In the genomic region with DNA sequence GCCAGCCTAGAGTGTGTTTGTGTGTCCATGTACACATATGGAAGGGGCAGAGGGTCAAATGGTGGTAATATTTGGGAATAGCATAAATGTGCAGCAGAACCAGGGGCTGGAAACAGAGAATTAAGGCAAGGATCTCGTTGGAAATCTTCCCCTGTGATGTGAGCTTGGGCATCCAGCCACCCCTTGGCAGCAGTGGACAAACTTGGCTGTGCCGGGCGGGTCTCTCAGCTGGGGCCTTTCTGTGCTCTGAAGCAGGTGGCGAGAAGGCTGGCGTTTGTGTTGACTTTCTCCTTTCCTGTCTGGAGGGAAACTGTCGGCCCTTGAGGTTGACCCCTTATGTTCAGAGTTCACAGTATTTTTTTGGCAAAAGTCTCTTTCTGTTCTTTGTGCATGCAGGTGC, we compare ENCODE assay signal across 19 mouse cellular contexts.
DNase-seq lines count a peak whose midpoint lies in the region; ATAC-seq and TF ChIP-seq lines count a peak whose summit lies in the region.
"Had no signal": no experiment of that assay in that cellular context is flagged by ENCODE, and none has a peak within 500 bp of the region (broad histone marks: within the 10 kb centered on the region; RNA-seq: fewer than 3 reads in every experiment).

No protein-coding gene starts in this region.

- H3K9ac ChIP-seq in forebrain, embryonic 16.5 days (replicated peaks; ENCODE audit: low read depth, low read length): no peak overlapping the region
- no peak overlapping the region for H3K9ac ChIP-seq in heart, embryonic 11.5 days (ENCODE audit: low read depth, low read length)
- H3K9ac ChIP-seq: hindbrain, embryonic 15.5 days; liver, embryonic 12.5 days; lung, embryonic 15.5 days; neural tube, embryonic 12.5 days; stomach, embryonic 15.5 days had no signal

- H3K4me1 ChIP-seq in forebrain, embryonic 16.5 days (replicated peaks; ENCODE audit: control insufficient read depth, insufficient read depth, low read length): peaks cover 12% of the 10 kb centered on the region
- no peaks in the 10 kb centered on the region for H3K4me1 ChIP-seq in forebrain, embryonic 10.5 days
- H3K4me1 ChIP-seq in heart, embryonic 11.5 days (ENCODE audit: control insufficient read depth, insufficient read depth, low read length): no peaks in the 10 kb centered on the region
- H3K4me1 ChIP-seq: hindbrain, embryonic 15.5 days; limb, embryonic 10.5 days; liver, embryonic 12.5 days; lung, embryonic 15.5 days; neural tube, embryonic 12.5 days; stomach, embryonic 15.5 days had no signal

- H3K27ac ChIP-seq in forebrain, embryonic 16.5 days (ENCODE audit: low read length): peak overlapping the region; percentile 13
- no peak overlapping the region for H3K27ac ChIP-seq in forebrain, embryonic 10.5 days
- peak overlapping the region; percentile 64 for H3K27ac ChIP-seq in left cerebral cortex, adult 2 months
- H3K27ac ChIP-seq in heart, embryonic 11.5 days (ENCODE audit: low read depth, low read length): no peak overlapping the region
- H3K27ac ChIP-seq: hindbrain, embryonic 15.5 days; limb, embryonic 10.5 days; liver, embryonic 12.5 days; lung, embryonic 15.5 days; neural tube, embryonic 12.5 days; stomach, embryonic 15.5 days had no signal

- no peak overlapping the region for H3K4me3 ChIP-seq in forebrain, embryonic 16.5 days (replicated peaks; ENCODE audit: low read length)
- no peak overlapping the region for H3K4me3 ChIP-seq in forebrain, embryonic 10.5 days
- no peak overlapping the region for H3K4me3 ChIP-seq in left cerebral cortex, adult 2 months
- no peak overlapping the region for H3K4me3 ChIP-seq in heart, embryonic 11.5 days (ENCODE audit: low read depth, low read length)
- H3K4me3 ChIP-seq: hindbrain, embryonic 15.5 days; limb, embryonic 10.5 days; liver, embryonic 12.5 days; lung, embryonic 15.5 days; neural tube, embryonic 12.5 days; stomach, embryonic 15.5 days had no signal

- intact Hi-C loops in left cerebral cortex, adult 2 months (cut with DNase I): loop anchor here (5.0 kb wide), 1 partner anchor 235 kb away; the partner anchor contains the start of gene Tmem132b
- intact Hi-C loops in heart, postnatal 10 days (cut with DNase I): no loop called here

- 49% methylated on average over 6 of the region's 6 CpGs for WGBS in forebrain, embryonic 16.5 days
- 86% methylated on average over 6 of the region's 6 CpGs for WGBS in forebrain, embryonic 10.5 days
- WGBS in heart, embryonic 11.5 days (ENCODE audit: insufficient replicate concordance): 73% methylated on average over 6 of the region's 6 CpGs

- no peak for TF ChIP-seq POLR2A in brain, embryonic 14.5 days (IDR thresholded peaks at IDR 0.05; ENCODE audit: borderline replicate concordance, extremely low read depth, insufficient read depth, insufficient read length, poor library complexity, severe bottlenecking)

- DNase-seq in forebrain, embryonic 10.5 days (ENCODE audit: extremely low spot score, low spot score): no peak
- peak in 1 of 2 experiments; percentile 35 for DNase-seq in left cerebral cortex, adult 2 months (ENCODE audit: extremely low spot score in 1 of 2, low spot score in 2 of 2)
- no peak for DNase-seq in left cerebral cortex, adult 8-10 months (ENCODE audit: low spot score in 2 of 2)
- peak; percentile 76 for DNase-seq in brain, embryonic 14.5 days (ENCODE audit: low read depth)
- peak; percentile 52 to 79 for DNase-seq in cerebellum, postnatal 4 days (ENCODE audit: low spot score in 2 of 2)
- no peak for DNase-seq in heart, postnatal 10 days
- DNase-seq: adrenal gland, adult 8-10 months; heart, adult 18-20 months; kidney, adult 18-20 months; kidney, postnatal 14 days; spleen, adult 18-20 months had no signal

- no peak overlapping the region for H3K4me2 ChIP-seq in forebrain, embryonic 16.5 days (ENCODE audit: low read length)
- no peak overlapping the region for H3K4me2 ChIP-seq in heart, embryonic 11.5 days
- H3K4me2 ChIP-seq: hindbrain, embryonic 15.5 days; liver, embryonic 12.5 days; lung, embryonic 15.5 days; neural tube, embryonic 12.5 days; stomach, embryonic 15.5 days had no signal

- no peak for TF ChIP-seq CTCF in left cerebral cortex, adult 2 months (IDR thresholded peaks at IDR 0.05)
- TF ChIP-seq CTCF in brain, embryonic 14.5 days (IDR thresholded peaks at IDR 0.05; ENCODE audit: borderline replicate concordance, extremely low read depth, insufficient read depth, insufficient read length): no peak

- H3K36me3 ChIP-seq in forebrain, embryonic 16.5 days (ENCODE audit: control insufficient read depth, insufficient read depth): no peaks in the 10 kb centered on the region
- H3K36me3 ChIP-seq in forebrain, embryonic 10.5 days (replicated peaks): no peaks in the 10 kb centered on the region
- no peaks in the 10 kb centered on the region for H3K36me3 ChIP-seq in heart, embryonic 11.5 days (ENCODE audit: control insufficient read depth, insufficient read depth, low read length)
- H3K36me3 ChIP-seq: hindbrain, embryonic 15.5 days; limb, embryonic 10.5 days; liver, embryonic 12.5 days; lung, embryonic 15.5 days; neural tube, embryonic 12.5 days; stomach, embryonic 15.5 days had no signal

- no peaks in the 10 kb centered on the region for H3K9me3 ChIP-seq in forebrain, embryonic 16.5 days (ENCODE audit: control insufficient read depth, low read length)
- no peaks in the 10 kb centered on the region for H3K9me3 ChIP-seq in forebrain, embryonic 10.5 days
- peaks cover 5% of the 10 kb centered on the region; the same call in 1 of the 2 replicates for H3K9me3 ChIP-seq in heart, embryonic 11.5 days (replicated peaks; ENCODE audit: control insufficient read depth, low read length)
- H3K9me3 ChIP-seq: hindbrain, embryonic 15.5 days; limb, embryonic 10.5 days; neural tube, embryonic 12.5 days; stomach, embryonic 15.5 days had no signal

- ATAC-seq in forebrain, embryonic 16.5 days: peak; percentile 63; the same call in 1 of the 2 replicates
- no peak for ATAC-seq in heart, embryonic 11.5 days (replicated peaks; ENCODE audit: insufficient number of reproducible peaks, low FRiP score, low TSS enrichment)
- ATAC-seq: liver, embryonic 12.5 days had no signal

- no peaks in the 10 kb centered on the region for H3K27me3 ChIP-seq in forebrain, embryonic 16.5 days (replicated peaks; ENCODE audit: control insufficient read depth, insufficient read depth, low read length)
- no peaks in the 10 kb centered on the region for H3K27me3 ChIP-seq in forebrain, embryonic 10.5 days (ENCODE audit: poor library complexity, severe bottlenecking)
- no peaks in the 10 kb centered on the region for H3K27me3 ChIP-seq in heart, embryonic 11.5 days (ENCODE audit: control insufficient read depth, insufficient read depth, low read length)
- H3K27me3 ChIP-seq: hindbrain, embryonic 15.5 days; liver, embryonic 12.5 days; lung, embryonic 15.5 days; neural tube, embryonic 12.5 days; stomach, embryonic 15.5 days had no signal

Comparison
In these comparisons a context has a peak if more than half of its experiments do, and no peak if none do; other contexts are left out.
1. H3K27ac ChIP-seq: peak in forebrain, embryonic 16.5 days (single experiment) and left cerebral cortex, adult 2 months (single experiment); none in forebrain, embryonic 10.5 days (single experiment) and heart, embryonic 11.5 days (single experiment).
2. DNase-seq: peak in brain, embryonic 14.5 days (single experiment) and cerebellum, postnatal 4 days (2 of 2); none in forebrain, embryonic 10.5 days (single experiment), left cerebral cortex, adult 8-10 months (0 of 2) and heart, postnatal 10 days (0 of 2).